ENCODE assay signal across 17 mouse cellular contexts in genomic region chr17:75961371-75961770, GRCm38 (mm10).
"Had no signal": no experiment of that assay in that cellular context is flagged by ENCODE, and none has a peak within 500 bp of the region (broad histone marks: within the 10 kb centered on the region; RNA-seq: fewer than 3 reads in every experiment).

No protein-coding gene starts in this region.

- H3K4me2 ChIP-seq: lung, embryonic 15.5 days; midbrain, embryonic 11.5 days; midbrain, embryonic 13.5 days; midbrain, embryonic 15.5 days; neural tube, embryonic 12.5 days; stomach, embryonic 15.5 days had no signal

- H3K36me3 ChIP-seq: lung, embryonic 15.5 days; midbrain, embryonic 13.5 days; midbrain, embryonic 15.5 days; neural tube, embryonic 12.5 days; stomach, embryonic 15.5 days had no signal

- H3K9me3 ChIP-seq: lung, embryonic 15.5 days; midbrain, embryonic 13.5 days; midbrain, embryonic 15.5 days; neural tube, embryonic 12.5 days; stomach, embryonic 15.5 days had no signal

- H3K4me3 ChIP-seq: lung, embryonic 15.5 days; megakaryocyte, embryonic 14.5 days; midbrain, embryonic 13.5 days; midbrain, embryonic 15.5 days; neural tube, embryonic 12.5 days; stomach, embryonic 15.5 days had no signal

- H3K27ac ChIP-seq: lung, embryonic 15.5 days; macrophage; midbrain, embryonic 13.5 days; midbrain, embryonic 15.5 days; neural tube, embryonic 12.5 days; stomach, embryonic 15.5 days; stomach, postnatal 0 days had no signal

- H3K9ac ChIP-seq: liver, postnatal 0 days; lung, embryonic 15.5 days; midbrain, embryonic 13.5 days; midbrain, embryonic 15.5 days; neural tube, embryonic 12.5 days; stomach, embryonic 15.5 days had no signal

- H3K27me3 ChIP-seq: lung, embryonic 15.5 days; megakaryocyte, embryonic 14.5 days; midbrain, embryonic 13.5 days; midbrain, embryonic 15.5 days; neural tube, embryonic 12.5 days; stomach, embryonic 15.5 days had no signal

- H3K4me1 ChIP-seq: lung, embryonic 15.5 days; megakaryocyte, embryonic 14.5 days; midbrain, embryonic 13.5 days; midbrain, embryonic 15.5 days; neural tube, embryonic 12.5 days; stomach, embryonic 15.5 days had no signal

- ATAC-seq: liver, postnatal 0 days; lung, postnatal 0 days; midbrain, embryonic 13.5 days; midbrain, embryonic 15.5 days had no signal

- DNase-seq: liver, postnatal 0 days; lung, adult 2 months; lung, postnatal 14 days; lung, postnatal 36 days; right cerebral cortex, postnatal 14 days; thymus, adult 2 months; thymus, postnatal 36 days had no signal
